Mouse (Mus musculus) neural tube, embryonic 11.5 days (tissue): ENCODE measurements at regions not wholly inside any gene's neighbourhood (a gene's known extent, or its start where the extent isn't known, plus 50 kb on each side); places are given as distances from the start of the nearest gene placed in this dataset.

ENCODE experiments used
- ATAC-seq: fragments of 200-750 bp; cut with Nextera tagmentation; 2 replicates; pipeline ENCODE4 v1.8.0; 2017; ENCODE audit warnings: moderate number of reproducible peaks, mild to moderate bottlenecking, moderate TSS enrichment, moderate library complexity; ENCODE audit not compliant: insufficient read depth, low FRiP score, low TSS enrichment
- DNase-seq: peaks from one replicate; pipeline ENCODE4 v3.0.0-alpha.2; 2015; ENCODE audit warnings: low spot score
- H3K27ac ChIP-seq: fragments of 300-500 bp; sonication (generic); 2 replicates; pipeline ENCODE4 v1.5.1; 2014; ENCODE audit warnings: low read depth, mild to moderate bottlenecking, low read length
- H3K27me3 ChIP-seq: fragments of 300-500 bp; sonication (generic); 2 replicates; pipeline ENCODE4 v1.6.1; 2014; ENCODE audit warnings: mild to moderate bottlenecking, low read length, mixed read lengths; ENCODE audit not compliant: control insufficient read depth, insufficient read depth
- H3K36me3 ChIP-seq: fragments of 300-500 bp; sonication (generic); 2 replicates; pipeline ENCODE4 v1.6.1; 2014; ENCODE audit warnings: mild to moderate bottlenecking, low read length, moderate library complexity, mixed read lengths; ENCODE audit not compliant: control insufficient read depth, insufficient read depth
- H3K4me1 ChIP-seq: fragments of 300-500 bp; sonication (generic); 2 replicates; pipeline ENCODE4 v1.6.1; 2014; ENCODE audit warnings: low read length, mixed read lengths; ENCODE audit not compliant: control insufficient read depth, insufficient read depth
- H3K4me2 ChIP-seq: fragments of 300-500 bp; sonication (generic); 2 replicates; pipeline ENCODE4 v1.6.1; 2014; ENCODE audit warnings: low read depth, mild to moderate bottlenecking, moderate library complexity
- H3K4me3 ChIP-seq: fragments of 300-500 bp; sonication (generic); 2 replicates; pipeline ENCODE4 v1.5.1; 2014; ENCODE audit warnings: low read depth, low read length
- H3K9ac ChIP-seq: fragments of 300-500 bp; sonication (generic); 2 replicates; pipeline ENCODE4 v1.6.1; 2014; ENCODE audit warnings: mild to moderate bottlenecking, low read length
- H3K9me3 ChIP-seq: fragments of 300-500 bp; sonication (generic); 2 replicates; pipeline ENCODE4 v1.6.1; 2016; ENCODE audit warnings: low read length; ENCODE audit not compliant: control insufficient read depth
- WGBS: fragments of 180-500 bp; shearing (Covaris S2); extraction: QIAGEN DNeasy Blood & Tissue Kit; methylation state at CpG from one replicate; pipeline ENCODE4 v1.1.7; 2014; 5-methylcytosine and 5-hydroxymethylcytosine counted together

DNA sequence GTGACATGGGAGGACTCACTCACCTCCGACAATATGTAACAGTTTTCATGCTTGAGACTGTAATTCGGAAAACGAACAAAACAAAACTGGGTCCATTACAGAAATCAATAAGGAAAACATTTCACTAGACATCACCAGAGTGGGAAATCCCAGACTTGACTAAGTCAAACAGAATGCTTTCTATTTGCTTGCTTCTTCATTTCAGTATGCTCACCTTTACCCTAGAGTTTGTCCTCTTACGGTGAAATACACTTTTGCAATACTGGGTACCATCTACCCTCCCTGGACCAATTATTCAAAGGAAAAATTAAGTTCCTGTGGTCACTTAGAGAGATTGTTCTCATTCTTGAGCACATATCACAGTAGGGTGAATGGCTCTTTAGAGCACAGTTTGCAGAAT is 613.4 kb upstream of the 4930412O13Rik start:
- no peak overlapping the region for H3K4me2 ChIP-seq
- ATAC-seq (no peak), DNase-seq (no peak)
- no peaks in the 10 kb centered on the region for H3K36me3 ChIP-seq
- H3K27ac ChIP-seq, result no peak overlapping the region
- H3K4me1 ChIP-seq, result no peaks in the 10 kb centered on the region
- WGBS, result 95% methylated on average over 4 of the region's 4 CpGs
- no peaks in the 10 kb centered on the region for H3K9me3 ChIP-seq
- H3K9ac ChIP-seq, result no peak overlapping the region
- H3K4me3 ChIP-seq, result no peak overlapping the region
- H3K27me3 ChIP-seq, result no peaks in the 10 kb centered on the region

DNA sequence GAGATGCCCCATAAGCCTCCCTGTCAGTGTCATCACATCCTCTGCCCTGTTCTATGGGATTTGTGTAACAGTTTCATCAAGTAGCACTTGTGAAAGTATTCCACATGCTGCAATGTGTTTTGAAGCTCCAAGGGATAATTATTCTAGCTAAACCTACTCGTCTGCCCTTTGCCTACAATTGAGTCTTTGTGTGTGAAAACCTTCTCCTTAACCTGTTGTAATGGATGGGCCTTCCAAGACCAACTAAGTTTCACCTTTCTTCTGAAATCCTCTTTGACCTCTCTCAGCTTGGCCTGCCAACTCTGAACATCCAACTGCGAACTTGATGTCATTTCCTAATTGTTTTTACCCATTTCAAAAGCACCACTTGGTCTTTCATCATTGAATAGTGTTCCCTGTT is 597.6 kb upstream of the 4930412O13Rik start:
- 67% methylated on average over 2 of the region's 2 CpGs for WGBS
- H3K27ac ChIP-seq, result no peak overlapping the region
- H3K9ac ChIP-seq, result no peak overlapping the region
- no peak for ATAC-seq
- H3K36me3 ChIP-seq, result no peaks in the 10 kb centered on the region
- H3K9me3 ChIP-seq, result no peaks in the 10 kb centered on the region
- no peaks in the 10 kb centered on the region for H3K4me1 ChIP-seq
- H3K27me3 ChIP-seq, result no peaks in the 10 kb centered on the region
- DNase-seq, result no peak
- no peak overlapping the region for H3K4me2 ChIP-seq
- no peak overlapping the region for H3K4me3 ChIP-seq

DNA sequence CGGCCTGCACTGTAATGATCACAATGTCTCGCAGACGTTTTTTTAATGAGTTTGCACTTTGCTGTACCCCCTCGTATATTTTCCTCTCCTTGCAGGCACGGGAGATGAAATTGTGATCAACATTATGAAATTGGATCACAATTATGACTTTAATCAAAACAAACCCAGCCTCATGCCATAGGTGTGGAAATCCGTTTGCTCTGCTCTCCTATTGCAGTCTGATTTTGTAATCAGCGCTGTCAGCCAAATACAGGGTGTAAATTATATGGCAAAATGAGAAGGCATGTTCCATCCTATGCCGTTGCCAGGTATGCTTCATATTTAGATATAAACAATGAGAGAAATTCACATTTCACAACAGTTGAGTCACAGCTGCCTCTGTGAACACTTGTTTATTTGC is 595.3 kb upstream of the 4930412O13Rik start:
- Histone ChIP-seq H3K27ac (no peak overlapping the region), H3K4me3 (no peak overlapping the region), H3K9me3 (no peaks in the 10 kb centered on the region), H3K27me3 (no peaks in the 10 kb centered on the region), H3K36me3 (no peaks in the 10 kb centered on the region), H3K4me2 (no peak overlapping the region), H3K4me1 (no peaks in the 10 kb centered on the region), H3K9ac (no peak overlapping the region)
- DNase-seq (no peak), ATAC-seq (no peak)
- 86% methylated on average over 8 of the region's 8 CpGs for WGBS

DNA sequence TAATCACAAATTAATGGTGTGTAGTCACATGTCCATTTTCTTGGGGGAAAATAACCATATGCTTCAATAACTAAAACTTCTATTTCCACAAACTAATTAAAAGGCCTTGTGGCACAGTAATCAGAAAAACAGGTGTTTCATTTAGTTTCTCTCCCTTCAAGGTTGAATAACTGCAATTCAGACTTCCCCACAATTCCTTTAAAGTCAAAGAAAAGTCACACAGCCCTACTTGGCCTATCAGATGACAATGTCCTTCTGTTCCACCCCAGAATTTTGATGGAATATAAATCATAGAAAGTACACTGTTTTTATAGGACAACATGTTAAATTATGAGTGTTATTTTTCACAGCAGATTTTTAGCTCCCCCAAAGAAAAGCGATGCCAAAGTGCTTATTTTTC is 594.0 kb upstream of the 4930412O13Rik start:
- H3K4me3 ChIP-seq, result no peak overlapping the region
- H3K4me1 ChIP-seq, result no peaks in the 10 kb centered on the region
- no peak overlapping the region for H3K4me2 ChIP-seq
- H3K27me3 ChIP-seq, result no peaks in the 10 kb centered on the region
- no peak overlapping the region for H3K27ac ChIP-seq
- DNase-seq, result no peak
- WGBS, result 98% methylated on average over 1 of the region's 1 CpGs
- H3K9ac ChIP-seq, result no peak overlapping the region
- no peaks in the 10 kb centered on the region for H3K36me3 ChIP-seq
- no peak for ATAC-seq
- H3K9me3 ChIP-seq, result no peaks in the 10 kb centered on the region

DNA sequence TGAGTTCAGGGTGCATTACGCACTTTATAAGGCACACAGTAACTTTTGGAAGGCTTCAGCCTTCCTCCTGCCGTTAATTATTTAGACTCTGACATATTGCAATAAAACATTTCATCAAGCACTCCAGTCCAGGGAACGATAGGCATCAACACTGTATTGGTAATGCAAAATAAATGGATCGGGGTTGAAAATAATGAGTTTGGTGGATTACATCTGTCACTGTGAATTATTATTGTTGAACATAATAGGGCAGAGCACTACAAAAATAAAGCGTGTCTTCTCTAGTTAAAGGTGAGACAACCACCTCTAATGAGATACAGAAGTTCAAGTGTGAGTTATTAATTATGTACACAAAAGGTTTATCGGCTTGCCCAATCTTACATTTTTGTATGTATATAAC is 593.4 kb upstream of the 4930412O13Rik start:
- H3K27ac ChIP-seq, result no peak overlapping the region
- DNase-seq (no peak), ATAC-seq (no peak)
- no peaks in the 10 kb centered on the region for H3K27me3 ChIP-seq
- H3K36me3 ChIP-seq, result no peaks in the 10 kb centered on the region
- H3K4me1 ChIP-seq, result no peaks in the 10 kb centered on the region
- 86% methylated on average over 6 of the region's 6 CpGs for WGBS
- no peak overlapping the region for H3K4me3 ChIP-seq
- no peak overlapping the region for H3K9ac ChIP-seq
- no peaks in the 10 kb centered on the region for H3K9me3 ChIP-seq
- no peak overlapping the region for H3K4me2 ChIP-seq

DNA sequence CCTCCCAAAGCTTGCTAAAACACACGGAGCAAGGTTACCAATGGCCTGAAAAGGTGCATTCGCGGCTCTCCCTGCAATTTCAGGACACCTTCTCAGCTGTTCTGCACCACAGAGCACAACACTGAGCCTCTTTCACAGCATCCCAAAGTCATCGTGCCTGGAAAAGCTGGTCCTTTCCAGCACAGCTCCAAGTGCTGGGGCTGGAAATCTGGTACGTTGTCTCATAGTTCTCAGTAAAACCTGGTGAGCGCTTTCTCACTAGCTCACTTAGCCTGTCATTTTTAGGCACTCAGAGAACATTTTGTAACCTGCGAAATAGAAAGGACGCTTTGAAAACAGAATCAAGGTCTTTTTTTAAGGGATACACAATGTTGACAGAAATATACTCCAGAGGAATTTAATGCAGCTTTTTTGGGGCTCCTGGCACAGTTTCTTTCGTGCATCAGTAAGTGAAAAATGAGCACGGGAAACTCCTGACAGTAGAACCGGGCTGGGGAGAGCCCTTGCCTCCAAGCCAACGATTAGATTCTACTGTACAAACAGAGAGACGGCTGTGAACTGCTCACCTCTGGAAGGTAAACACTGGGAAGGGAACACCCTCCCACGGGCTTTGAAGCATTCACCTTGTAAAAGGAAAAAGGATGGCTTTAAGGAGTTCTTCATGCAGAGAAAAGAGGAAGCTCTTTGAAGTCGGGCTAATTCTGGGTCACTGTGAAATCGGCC is 549.3 kb upstream of the 4930412O13Rik start:
- DNase-seq, result no peak
- Histone ChIP-seq H3K27me3 (no peaks in the 10 kb centered on the region), H3K27ac (no peak overlapping the region), H3K36me3 (no peaks in the 10 kb centered on the region), H3K4me1 (no peaks in the 10 kb centered on the region), H3K4me2 (no peak overlapping the region), H3K4me3 (no peak overlapping the region), H3K9ac (no peak overlapping the region), H3K9me3 (no peaks in the 10 kb centered on the region)
- ATAC-seq, result no peak
- 45% methylated on average over 16 of the region's 16 CpGs for WGBS

DNA sequence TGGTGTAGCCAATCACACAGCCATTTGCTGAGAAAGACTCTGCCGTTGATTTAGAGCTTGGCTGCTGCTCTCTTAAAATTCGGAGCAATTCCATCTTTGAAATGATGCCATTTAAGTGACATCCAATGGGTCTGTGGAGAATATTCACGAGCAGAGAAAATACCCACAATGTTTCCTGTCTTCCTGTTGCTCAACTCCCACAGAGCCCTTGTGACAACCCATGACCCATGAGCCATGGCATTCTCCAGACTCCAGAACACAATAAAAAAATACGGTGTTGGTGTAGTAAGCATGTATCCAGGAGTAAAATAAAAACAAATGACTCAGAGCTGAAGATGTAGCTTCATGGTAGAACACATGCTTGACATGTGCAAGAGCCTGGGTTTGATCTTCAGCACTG is 532.1 kb upstream of the 4930412O13Rik start:
- H3K9ac ChIP-seq, result no peak overlapping the region
- ATAC-seq (no peak), DNase-seq (no peak)
- no peak overlapping the region for H3K27ac ChIP-seq
- H3K36me3 ChIP-seq, result no peaks in the 10 kb centered on the region
- H3K4me2 ChIP-seq, result no peak overlapping the region
- H3K4me3 ChIP-seq, result no peak overlapping the region
- H3K27me3 ChIP-seq, result no peaks in the 10 kb centered on the region
- H3K9me3 ChIP-seq, result no peaks in the 10 kb centered on the region
- H3K4me1 ChIP-seq, result no peaks in the 10 kb centered on the region
- WGBS, result 67% methylated on average over 4 of the region's 4 CpGs

DNA sequence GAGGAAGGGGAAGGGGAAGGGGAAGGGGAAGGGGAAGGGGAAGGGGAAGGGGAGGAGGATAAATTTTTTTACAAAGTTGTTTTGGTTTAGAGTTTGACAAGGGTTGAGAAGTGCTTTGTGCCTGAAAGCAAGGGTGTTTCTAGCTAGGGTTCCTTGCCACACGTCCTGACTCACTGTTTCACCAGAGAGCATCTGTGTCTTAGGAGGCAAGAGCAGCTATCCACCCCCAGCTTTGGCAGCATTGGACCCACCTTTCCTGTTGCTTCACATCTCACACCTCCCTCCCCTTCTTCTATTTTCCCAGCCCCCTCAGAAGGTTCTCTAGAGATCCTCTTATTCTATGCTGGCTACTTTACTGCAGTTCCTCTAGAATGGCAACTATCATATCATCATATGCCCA is 531.1 kb upstream of the 4930412O13Rik start:
- Histone ChIP-seq H3K36me3 (no peaks in the 10 kb centered on the region), H3K4me3 (no peak overlapping the region), H3K27me3 (no peaks in the 10 kb centered on the region), H3K9ac (no peak overlapping the region), H3K27ac (no peak overlapping the region), H3K4me2 (no peak overlapping the region), H3K4me1 (no peaks in the 10 kb centered on the region), H3K9me3 (no peaks in the 10 kb centered on the region)
- 43% methylated on average over 1 of the region's 1 CpGs for WGBS
- DNase-seq (no peak), ATAC-seq (no peak)

DNA sequence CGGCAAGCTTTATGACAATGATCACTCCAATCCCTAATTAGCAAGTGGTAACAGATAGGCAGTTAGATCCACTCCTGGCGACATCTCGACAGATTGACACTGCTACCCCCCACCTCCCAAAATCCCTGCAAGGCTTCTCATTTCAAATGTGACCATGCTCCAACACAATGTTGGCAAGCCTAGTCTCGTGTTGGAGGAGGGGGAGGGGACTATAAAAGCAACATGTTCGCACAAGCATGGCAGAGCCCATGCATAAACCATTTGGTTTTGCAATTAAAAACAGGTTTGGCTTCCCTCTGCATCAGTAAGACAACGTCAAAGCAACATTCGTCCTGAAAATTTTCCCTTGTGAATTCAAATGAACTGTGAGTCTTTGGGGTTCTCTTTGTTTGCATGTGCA is 528.9 kb upstream of the 4930412O13Rik start:
- H3K27ac ChIP-seq, result no peak overlapping the region

More for the DNA sequence above, 528.9 kb upstream of the 4930412O13Rik start:
- WGBS, result 48% methylated on average over 7 of the region's 7 CpGs
- Histone ChIP-seq H3K9ac (no peak overlapping the region), H3K4me1 (no peaks in the 10 kb centered on the region), H3K27me3 (no peaks in the 10 kb centered on the region), H3K4me3 (no peak overlapping the region), H3K36me3 (no peaks in the 10 kb centered on the region), H3K4me2 (no peak overlapping the region), H3K9me3 (no peaks in the 10 kb centered on the region)
- ATAC-seq (no peak), DNase-seq (no peak)
